Mouse (Mus musculus): ENCODE data around the gene Eps8l3.

DNA sequence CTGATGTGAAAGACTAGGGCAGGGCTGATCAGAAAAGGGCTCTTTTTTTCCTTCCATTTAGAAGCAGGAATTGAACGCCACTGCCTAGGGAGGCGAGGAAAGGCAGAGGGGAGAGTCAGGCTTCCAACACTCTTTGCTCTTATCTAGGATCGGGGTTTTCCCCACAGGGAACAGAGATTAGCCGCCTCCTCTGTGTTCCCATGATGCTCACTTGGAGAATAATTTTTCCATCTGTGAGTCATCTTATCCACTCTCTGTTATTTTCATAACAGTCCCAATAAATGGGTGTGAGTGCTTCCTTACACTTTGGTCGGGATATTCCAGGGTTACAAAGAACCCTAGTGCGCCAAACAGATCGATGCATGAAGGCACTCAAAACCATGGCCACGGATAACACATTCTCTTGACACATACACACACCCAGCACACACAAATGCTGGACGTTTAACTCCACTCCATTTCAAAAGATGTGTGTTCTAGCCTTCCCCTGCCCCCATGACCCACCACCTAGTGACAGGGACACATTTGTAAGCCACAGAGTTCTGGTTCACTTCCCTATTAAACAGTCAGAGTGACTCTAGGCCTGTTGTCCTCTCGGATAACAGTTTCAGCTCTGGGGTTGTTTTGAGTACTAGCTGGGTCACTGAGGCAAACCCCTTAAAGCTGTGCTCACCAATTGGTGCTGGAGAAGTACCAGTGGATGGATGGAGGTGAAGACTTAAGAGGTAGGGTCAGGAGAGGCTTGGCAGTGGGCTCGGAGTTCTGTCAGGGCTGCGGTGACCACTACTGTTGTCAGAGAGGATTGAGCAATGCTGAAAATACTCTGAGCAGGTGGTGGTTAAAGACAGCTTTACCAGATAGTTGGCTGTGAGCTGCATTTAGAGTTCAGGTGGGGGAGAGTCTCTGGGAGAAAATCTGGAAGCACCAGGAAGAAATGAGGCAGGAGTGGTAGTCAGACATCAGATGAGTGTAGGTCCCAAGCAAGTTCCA, 1.0 kb downstream of the Eps8l3 start:
- TF ChIP-seq CTCF (IDR thresholded peaks at IDR 0.05; ENCODE audit: borderline replicate concordance, extremely low read depth, insufficient read depth, insufficient read length), result no peak
- no peak for TF ChIP-seq POLR2A (IDR thresholded peaks at IDR 0.05; ENCODE audit: borderline replicate concordance, extremely low read depth, insufficient read depth, insufficient read length, poor library complexity, severe bottlenecking)
